Mouse (Mus musculus) E14TG2a.4 (cell line): ENCODE results near the gene Col13a1.

Experiments
- H3K27me3 ChIP-seq: 2 replicates; pipeline ENCODE4 v1.6.1; 2014; ENCODE audit warnings: low read length, control low read depth; ENCODE audit not compliant: insufficient read depth
- H3K36me3 ChIP-seq: 2 replicates; pipeline ENCODE4 v1.6.1; 2014; ENCODE audit warnings: low read length, control low read depth; ENCODE audit not compliant: insufficient read depth
- H3K4me1 ChIP-seq: replicated peaks from 2 replicates; pipeline ENCODE4 v1.6.1; 2014; ENCODE audit warnings: low read depth, low read length, control low read depth
- H3K4me3 ChIP-seq: replicated peaks from 2 replicates; pipeline ENCODE4 v1.5.1; 2014; ENCODE audit warnings: mild to moderate bottlenecking, low read length
- H3K9me3 ChIP-seq: 2 replicates; pipeline ENCODE4 v1.6.1; 2014; ENCODE audit warnings: low read length, control low read depth
- CTCF ChIP-seq: conservative IDR thresholded peaks from 2 replicates; pipeline ENCODE4 v1.5.1; 2014; ENCODE audit warnings: low read length
- NANOG ChIP-seq: IDR thresholded peaks from 2 replicates; pipeline ENCODE4 v1.6.1; 2014; ENCODE audit warnings: borderline replicate concordance, low read length, mixed read lengths
- POU5F1 ChIP-seq: IDR thresholded peaks from 2 replicates; pipeline ENCODE4 v1.6.1; 2014; ENCODE audit warnings: low read length, borderline replicate concordance

Col13a1 gene

GRCm38 (mm10) chr10:62009981-62010500 is 31.1 kb upstream of the Col13a1 start:
- H3K4me1 ChIP-seq = peaks cover 74% of the 10 kb centered on the region
- H3K4me3 ChIP-seq = no peak overlapping the region; the same call in 1 of the 2 replicates
- no peaks in the 10 kb centered on the region for H3K27me3 ChIP-seq
- no peaks in the 10 kb centered on the region for H3K36me3 ChIP-seq
- H3K9me3 ChIP-seq = no peaks in the 10 kb centered on the region
- TF ChIP-seq NANOG (no peak), POU5F1 (0 out of 2 replicates have a peak, but pooled peaks have one; percentile 4)

GRCm38 (mm10) chr10:62007958-62008357 is 29.1 kb upstream of the Col13a1 start:
- Histone ChIP-seq H3K9me3 (no peaks in the 10 kb centered on the region), H3K4me3 (no peak overlapping the region), H3K4me1 (peaks cover 53% of the 10 kb centered on the region), H3K27me3 (no peaks in the 10 kb centered on the region), H3K36me3 (no peaks in the 10 kb centered on the region)
- no peak for TF ChIP-seq POU5F1

- no peaks in the 10 kb centered on the region for H3K27me3 ChIP-seq
- no peak overlapping the region for H3K4me3 ChIP-seq
- H3K4me1 ChIP-seq = peaks cover 45% of the 10 kb centered on the region
- H3K9me3 ChIP-seq = peaks cover 7% of the 10 kb centered on the region; the same call in 1 of the 2 replicates
- no peaks in the 10 kb centered on the region for H3K36me3 ChIP-seq
- TF ChIP-seq CTCF (no peak), NANOG (no peak), POU5F1 (no peak)
These were observed 27.5 kb upstream of the Col13a1 start for GRCm38 (mm10) chr10:62006371-62006770.

GRCm38 (mm10) chr10:62000216-62000615 is 21.3 kb upstream of the Col13a1 start:
- TF ChIP-seq NANOG (no peak), POU5F1 (no peak), CTCF (no peak)
- Histone ChIP-seq H3K9me3 (peaks cover 18% of the 10 kb centered on the region), H3K27me3 (no peaks in the 10 kb centered on the region)

GRCm38 (mm10) chr10:61999766-62000165 is 20.9 kb upstream of the Col13a1 start:
- no peak overlapping the region for H3K4me3 ChIP-seq
- no peaks in the 10 kb centered on the region for H3K36me3 ChIP-seq
- peaks cover 45% of the 10 kb centered on the region for H3K4me1 ChIP-seq
- H3K9me3 ChIP-seq = peaks cover 18% of the 10 kb centered on the region
- TF ChIP-seq NANOG (no peak), CTCF (no peak), POU5F1 (no peak)
- H3K27me3 ChIP-seq = no peaks in the 10 kb centered on the region; the same call in 1 of the 2 replicates

More at GRCm38 (mm10) chr10:62000216-62000615, 21.3 kb upstream of the Col13a1 start:
- H3K4me1 ChIP-seq = peaks cover 45% of the 10 kb centered on the region
- H3K36me3 ChIP-seq = no peaks in the 10 kb centered on the region
- no peak overlapping the region for H3K4me3 ChIP-seq

- H3K27me3 ChIP-seq = peaks cover 38% of the 10 kb centered on the region
- no peaks in the 10 kb centered on the region for H3K9me3 ChIP-seq
- TF ChIP-seq CTCF = peak; percentile 74
- no peak for TF ChIP-seq POU5F1
- no peak for TF ChIP-seq NANOG
- peaks cover 18% of the 10 kb centered on the region for H3K4me1 ChIP-seq
- no peaks in the 10 kb centered on the region for H3K36me3 ChIP-seq
- peak overlapping the region; percentile 5; the same call in 1 of the 2 replicates for H3K4me3 ChIP-seq
These were observed 12.8 kb upstream of the Col13a1 start for GRCm38 (mm10) chr10:61991481-61992424.

GRCm38 (mm10) chr10:61980424-61980823 is 1.5 kb upstream of the Col13a1 start:
- TF ChIP-seq CTCF (peak; percentile 92), NANOG (no peak), POU5F1 (no peak)

GRCm38 (mm10) chr10:61978112-61978865 is 619 bp downstream of the Col13a1 start:
- Histone ChIP-seq H3K4me1 (peaks cover 56% of the 10 kb centered on the region), H3K9me3 (peaks cover 24% of the 10 kb centered on the region), H3K4me3 (peak overlapping the region; percentile 82), H3K27me3 (peaks cover 95% of the 10 kb centered on the region), H3K36me3 (no peaks in the 10 kb centered on the region)
- no peak for TF ChIP-seq POU5F1
- TF ChIP-seq CTCF = no peak
- TF ChIP-seq NANOG = no peak

More at GRCm38 (mm10) chr10:61980424-61980823, 1.5 kb upstream of the Col13a1 start:
- Histone ChIP-seq H3K36me3 (no peaks in the 10 kb centered on the region), H3K27me3 (peaks cover 86% of the 10 kb centered on the region), H3K4me1 (peaks cover 50% of the 10 kb centered on the region), H3K9me3 (peaks cover 23% of the 10 kb centered on the region), H3K4me3 (no peak overlapping the region)
